Mouse (Mus musculus) cerebellum, adult 2 months (tissue): ENCODE measurements around the gene Atg4a-ps.

ENCODE experiments used
- CTCF ChIP-seq: fragments of 200-500 bp; IDR thresholded peaks from 2 replicates; pipeline ENCODE4 v1.5.1; 2011; ENCODE audit warnings: low read depth, mild to moderate bottlenecking, control low read depth, low read length, moderate library complexity, borderline replicate concordance; ENCODE audit not compliant: insufficient read depth
- POLR2A ChIP-seq: fragments of 200-500 bp; IDR thresholded peaks from 2 replicates; pipeline ENCODE4 v1.6.1; 2011; ENCODE audit warnings: low read length, control low read depth, borderline replicate concordance; ENCODE audit not compliant: insufficient read depth

DNA sequence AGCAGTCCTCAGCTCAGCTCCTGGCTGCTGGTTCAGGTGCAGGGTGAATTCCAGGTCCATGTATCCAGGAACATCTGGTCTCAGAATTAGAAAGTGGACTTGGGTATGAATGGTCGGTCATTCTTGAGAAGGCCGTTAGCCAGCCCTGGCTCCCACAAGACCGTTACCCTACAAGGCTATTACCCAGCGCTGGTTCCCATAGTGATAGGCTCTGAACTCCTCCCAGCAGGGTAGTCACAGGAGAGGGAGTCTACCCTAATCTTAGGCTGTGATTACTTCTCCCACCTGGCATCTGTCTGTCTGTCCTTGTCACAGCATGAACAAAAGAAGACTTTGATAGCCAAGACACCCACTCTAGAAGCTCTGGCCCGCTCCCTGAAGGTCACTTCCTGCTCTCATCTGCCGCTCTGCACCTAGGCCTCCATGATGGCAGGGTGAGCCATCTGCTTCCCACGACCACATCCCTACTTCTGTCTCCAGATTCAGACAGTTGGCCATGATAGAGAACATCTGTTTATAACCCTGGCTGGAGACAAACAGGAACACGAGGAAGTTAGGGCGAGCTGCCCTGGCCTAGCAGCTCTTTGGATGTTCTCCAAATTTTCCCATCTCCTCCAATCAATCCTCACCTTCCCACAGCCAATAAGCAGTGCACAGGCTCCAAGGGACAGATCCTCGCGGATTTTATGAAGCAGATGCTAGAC is 1.4 kb upstream of the Atg4a-ps start:
- TF ChIP-seq CTCF (no peak), POLR2A (no peak)
